Mouse (Mus musculus) limb, embryonic 14.5 days (tissue): ENCODE measurements around the gene Arid5b. TPM values are rescaled to one million over a fixed set of nuclear protein-coding genes. Genes with fewer than 3 reads are reported as not detected.

Experiments
- ATAC-seq: fragments of 200-750 bp; cut with Nextera tagmentation; 2 replicates; pipeline ENCODE4 v1.8.0; 2017; ENCODE audit warnings: low read depth, moderate number of reproducible peaks, moderate TSS enrichment; ENCODE audit not compliant: low FRiP score
- DNase-seq: peaks from one replicate; pipeline ENCODE4 v3.0.0-alpha.2; 2015; ENCODE audit warnings: low spot score
- H3K27ac ChIP-seq: fragments of 300-500 bp; sonication (generic); replicated peaks from 2 replicates; pipeline ENCODE4 v1.5.1; 2014; ENCODE audit warnings: low read depth, mild to moderate bottlenecking, low read length, moderate library complexity, mixed read lengths
- H3K27me3 ChIP-seq: fragments of 300-500 bp; sonication (generic); 2 replicates; pipeline ENCODE4 v1.6.1; 2014; ENCODE audit warnings: low read length, mixed read lengths; ENCODE audit not compliant: control insufficient read depth, insufficient read depth
- H3K36me3 ChIP-seq: fragments of 300-500 bp; sonication (generic); 2 replicates; pipeline ENCODE4 v1.6.1; 2014; ENCODE audit warnings: mild to moderate bottlenecking, low read length, moderate library complexity, mixed read lengths; ENCODE audit not compliant: control insufficient read depth, insufficient read depth
- H3K4me1 ChIP-seq: fragments of 300-500 bp; sonication (generic); 2 replicates; pipeline ENCODE4 v1.6.1; 2014; ENCODE audit warnings: antibody characterized with exemption, low read length, mixed read lengths; ENCODE audit not compliant: control insufficient read depth, insufficient read depth
- H3K4me2 ChIP-seq: fragments of 300-500 bp; sonication (generic); replicated peaks from 2 replicates; pipeline ENCODE4 v1.6.1; 2014; ENCODE audit warnings: low read depth, mild to moderate bottlenecking, low read length, moderate library complexity; ENCODE audit not compliant: severe bottlenecking
- H3K4me3 ChIP-seq: fragments of 300-500 bp; sonication (generic); replicated peaks from 2 replicates; pipeline ENCODE4 v1.5.1; 2014; ENCODE audit warnings: low read length
- H3K9ac ChIP-seq: fragments of 300-500 bp; sonication (generic); 2 replicates; pipeline ENCODE4 v1.6.1; 2014; ENCODE audit warnings: mild to moderate bottlenecking, low read depth, low read length, moderate library complexity; ENCODE audit not compliant: severe bottlenecking
- H3K9me3 ChIP-seq: fragments of 300-500 bp; sonication (generic); 2 replicates; pipeline ENCODE4 v1.6.1; 2016; ENCODE audit warnings: low read length; ENCODE audit not compliant: control insufficient read depth
- POLR2A ChIP-seq: fragments of 200-500 bp; IDR thresholded peaks from 2 replicates; pipeline ENCODE4 v1.8.0; 2012; ENCODE audit warnings: inconsistent platforms, mild to moderate bottlenecking, moderate library complexity, borderline replicate concordance; ENCODE audit not compliant: insufficient read depth, insufficient read length; ENCODE audit errors: extremely low read depth
- WGBS: fragments of 180-500 bp; shearing (Covaris S2); extraction: QIAGEN DNeasy Blood & Tissue Kit; methylation state at CpG from one replicate; pipeline ENCODE4 v1.1.7; 2014; 5-methylcytosine and 5-hydroxymethylcytosine counted together
- polyA plus RNA-seq, 2 experiments: library from polyadenylated mRNA; depleted of rRNA in 1 of 2; stranded (reverse) in 1 of 2; unstranded in 1 of 2; fragments of >200 nt; fragmentation: Nextera tagmentation in 1 of 2; extraction: Ambion mirVana in 1 of 2; gene quantifications; 2 replicates each; pipeline versions ENCODE4 v1.2.1 to v1.2.3; 2012 to 2014

Arid5b gene
- polyA plus RNA-seq, 2 experiments, result 14.1 to 41.0 TPM

DNA sequence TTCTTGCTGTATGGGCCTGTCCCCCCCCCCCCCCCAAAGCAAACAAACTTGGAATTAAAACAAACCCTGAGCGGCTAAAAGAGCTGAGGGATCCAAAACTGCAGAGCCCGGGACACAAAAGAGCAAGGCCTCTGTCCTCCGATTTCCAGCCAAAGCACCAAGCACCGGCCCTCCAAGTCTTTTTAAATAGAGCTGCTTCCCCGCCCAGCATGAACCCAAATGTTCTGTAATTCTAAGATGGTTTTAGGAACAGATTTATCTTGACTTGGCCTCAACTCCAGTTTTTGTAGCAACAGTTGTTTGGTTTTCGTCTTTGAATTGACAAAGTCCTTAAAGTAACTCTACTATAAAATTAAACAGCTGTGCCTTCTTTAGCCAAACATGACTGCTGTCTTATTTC, 130.8 kb downstream of the Arid5b start:
- Histone ChIP-seq H3K4me2 (no peak overlapping the region), H3K4me3 (no peak overlapping the region), H3K9me3 (no peaks in the 10 kb centered on the region), H3K36me3 (no peaks in the 10 kb centered on the region), H3K27me3 (no peaks in the 10 kb centered on the region), H3K4me1 (peaks cover 4% of the 10 kb centered on the region; the same call in 1 of the 2 replicates), H3K9ac (no peak overlapping the region), H3K27ac (no peak overlapping the region)
- ATAC-seq (no peak), DNase-seq (no peak)
- TF ChIP-seq POLR2A, result no peak
- WGBS, result 67% methylated on average over 6 of the region's 6 CpGs

DNA sequence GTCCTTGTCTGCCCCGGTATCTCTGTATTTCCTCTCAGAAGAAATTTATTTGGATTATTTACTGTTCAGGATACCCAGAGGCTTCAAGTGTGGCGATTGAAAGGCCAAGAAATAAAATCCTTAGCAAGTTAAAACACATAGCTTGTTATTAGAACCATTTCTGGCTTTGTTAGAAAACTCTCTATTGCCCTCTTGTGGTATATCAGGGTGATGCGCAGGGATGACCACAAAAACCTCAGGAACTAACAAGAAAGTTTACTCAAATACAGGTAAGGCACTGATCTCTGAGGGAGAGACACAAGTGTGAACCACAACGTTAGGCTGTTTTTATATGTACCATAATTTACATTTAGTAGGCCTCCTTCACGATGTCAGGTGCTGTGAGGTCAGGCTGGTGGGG, 131.7 kb downstream of the Arid5b start:
- peak; percentile 77 for DNase-seq
- peaks cover 4% of the 10 kb centered on the region; the same call in 1 of the 2 replicates for H3K4me1 ChIP-seq
- ATAC-seq, result no peak
- TF ChIP-seq POLR2A, result no peak
- 7% methylated on average over 5 of the region's 5 CpGs for WGBS
- no peak overlapping the region for H3K9ac ChIP-seq
- no peak overlapping the region for H3K4me3 ChIP-seq
- H3K27me3 ChIP-seq, result no peaks in the 10 kb centered on the region
- H3K9me3 ChIP-seq, result no peaks in the 10 kb centered on the region
- no peak overlapping the region for H3K4me2 ChIP-seq
- no peaks in the 10 kb centered on the region for H3K36me3 ChIP-seq
- H3K27ac ChIP-seq, result no peak overlapping the region

DNA sequence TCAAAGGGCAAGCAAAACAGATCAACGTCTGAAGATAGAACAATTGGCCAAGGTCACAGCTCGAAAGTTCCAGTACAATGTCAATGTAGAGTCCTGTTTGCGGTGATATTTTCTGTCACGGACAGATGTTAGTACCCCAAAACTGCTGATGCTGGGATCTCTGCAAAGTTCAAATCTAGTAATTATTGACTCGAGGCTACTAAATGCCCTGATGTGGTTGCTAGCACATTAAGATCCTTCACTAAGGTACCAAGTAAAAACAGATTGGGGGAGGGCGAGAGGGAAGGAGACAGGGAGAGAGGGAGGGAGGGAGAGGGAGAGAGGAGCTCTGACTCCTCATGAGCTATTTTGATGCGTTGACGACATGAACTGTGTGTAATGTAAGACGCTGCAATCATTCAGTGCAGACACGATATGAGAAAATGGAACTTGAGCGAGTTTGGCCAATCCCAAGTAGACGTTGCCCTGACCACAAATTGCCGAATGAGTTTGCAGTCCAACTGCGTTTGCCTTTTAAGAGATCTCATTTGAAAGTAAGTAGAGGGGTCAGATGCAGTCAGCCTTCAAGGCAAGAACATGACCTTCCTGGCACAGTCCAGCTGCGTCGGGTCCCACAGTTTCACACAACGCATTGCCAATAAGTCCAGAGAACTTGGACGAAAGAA, 133.1 kb downstream of the Arid5b start:
- no peak for TF ChIP-seq POLR2A
- ATAC-seq (no peak), DNase-seq (no peak)
- no peaks in the 10 kb centered on the region for H3K9me3 ChIP-seq
- no peak overlapping the region for H3K9ac ChIP-seq
- no peaks in the 10 kb centered on the region for H3K27me3 ChIP-seq
- no peak overlapping the region for H3K27ac ChIP-seq
- H3K4me1 ChIP-seq, result peaks cover 4% of the 10 kb centered on the region; the same call in 1 of the 2 replicates
- WGBS, result 86% methylated on average over 18 of the region's 18 CpGs
- no peak overlapping the region for H3K4me2 ChIP-seq
- no peak overlapping the region for H3K4me3 ChIP-seq
- H3K36me3 ChIP-seq, result no peaks in the 10 kb centered on the region

DNA sequence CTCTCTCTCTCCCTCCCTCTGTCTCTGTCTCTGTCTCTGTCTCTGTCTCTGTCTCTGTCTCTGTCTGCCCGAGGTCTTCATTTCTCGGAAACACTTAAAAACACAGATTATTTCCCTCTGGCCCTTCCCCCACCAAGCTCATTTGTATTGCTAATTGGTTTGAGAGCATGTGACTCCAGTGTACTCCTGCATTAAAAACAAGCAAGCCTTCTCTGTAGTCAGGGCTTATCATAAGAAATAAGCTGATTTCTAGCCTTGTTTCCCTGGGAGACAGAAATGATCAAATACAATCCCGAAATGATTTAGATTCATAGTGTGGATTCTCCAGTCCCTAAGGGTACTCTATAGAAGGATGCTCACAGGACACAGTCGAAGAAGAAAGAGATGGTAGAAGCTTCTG, 136.0 kb downstream of the Arid5b start:
- ATAC-seq (no peak), DNase-seq (no peak)
- Histone ChIP-seq H3K27ac (no peak overlapping the region), H3K4me3 (no peak overlapping the region), H3K4me2 (no peak overlapping the region), H3K9me3 (no peaks in the 10 kb centered on the region), H3K36me3 (no peaks in the 10 kb centered on the region), H3K9ac (no peak overlapping the region), H3K4me1 (peaks cover 2% of the 10 kb centered on the region; the same call in 1 of the 2 replicates), H3K27me3 (no peaks in the 10 kb centered on the region)
- 85% methylated on average over 4 of the region's 4 CpGs for WGBS
- no peak for TF ChIP-seq POLR2A

DNA sequence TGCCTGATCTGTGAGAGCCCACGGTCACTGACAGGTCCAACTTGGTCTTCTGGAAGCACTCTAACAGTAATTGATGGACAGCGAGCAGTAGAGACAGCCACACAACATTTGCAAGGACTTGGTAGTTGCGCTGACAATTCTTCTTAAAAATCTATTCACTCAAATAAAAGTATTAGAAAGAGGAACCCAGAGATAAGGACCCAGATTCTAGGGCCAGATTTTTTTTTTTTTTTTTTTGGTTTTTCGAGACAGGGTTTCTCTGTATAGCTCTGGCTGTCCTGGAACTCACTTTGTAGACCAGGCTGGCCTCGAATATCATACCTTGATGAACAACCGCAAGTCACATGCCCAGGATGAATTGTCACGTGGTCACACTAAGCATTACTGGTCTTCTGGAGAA, 137.0 kb downstream of the Arid5b start:
- Histone ChIP-seq H3K4me2 (no peak overlapping the region), H3K27me3 (no peaks in the 10 kb centered on the region), H3K9me3 (no peaks in the 10 kb centered on the region), H3K27ac (no peak overlapping the region), H3K36me3 (no peaks in the 10 kb centered on the region), H3K9ac (no peak overlapping the region), H3K4me1 (peaks cover 11% of the 10 kb centered on the region), H3K4me3 (no peak overlapping the region)
- no peak for ATAC-seq
- DNase-seq, result no peak
- no peak for TF ChIP-seq POLR2A
- WGBS, result 85% methylated on average over 7 of the region's 7 CpGs
